Mouse (Mus musculus) intestine, embryonic 16.5 days (tissue): ENCODE measurements around the gene Drc7. TPM values are rescaled to one million over a fixed set of nuclear protein-coding genes. Genes with fewer than 3 reads are reported as not detected.

Experiments
- ATAC-seq: fragments of 200-750 bp; cut with Nextera tagmentation; 2 replicates; pipeline ENCODE4 v1.8.0; 2017; ENCODE audit warnings: moderate TSS enrichment, moderate library complexity
- H3K27ac ChIP-seq: fragments of 300-500 bp; sonication (generic); 2 replicates; pipeline ENCODE4 v1.5.1; 2014; ENCODE audit warnings: mild to moderate bottlenecking, low read length
- H3K27me3 ChIP-seq: fragments of 300-500 bp; sonication (generic); replicated peaks from 2 replicates; pipeline ENCODE4 v1.6.1; 2014; ENCODE audit warnings: low read length, control low read depth, mixed read lengths; ENCODE audit not compliant: control insufficient read depth, insufficient read depth
- H3K36me3 ChIP-seq: fragments of 300-500 bp; sonication (generic); 2 replicates; pipeline ENCODE4 v1.6.1; 2014; ENCODE audit warnings: low read length, control low read depth; ENCODE audit not compliant: control insufficient read depth, insufficient read depth
- H3K4me1 ChIP-seq: fragments of 300-500 bp; sonication (generic); 2 replicates; pipeline ENCODE4 v1.6.1; 2014; ENCODE audit warnings: low read length, control low read depth, mixed read lengths; ENCODE audit not compliant: control insufficient read depth, insufficient read depth
- H3K4me2 ChIP-seq: fragments of 300-500 bp; sonication (generic); 2 replicates; pipeline ENCODE4 v1.6.1; 2014; ENCODE audit warnings: low read depth, low read length, control low read depth
- H3K4me3 ChIP-seq: fragments of 300-500 bp; sonication (generic); 2 replicates; pipeline ENCODE4 v1.5.1; 2014; ENCODE audit warnings: mild to moderate bottlenecking, low read length
- H3K9ac ChIP-seq: fragments of 300-500 bp; sonication (generic); 2 replicates; pipeline ENCODE4 v1.6.1; 2014; ENCODE audit warnings: low read depth, low read length
- H3K9me3 ChIP-seq: fragments of 300-500 bp; sonication (generic); 2 replicates; pipeline ENCODE4 v1.6.1; 2016; ENCODE audit warnings: low read length, control low read depth; ENCODE audit not compliant: control insufficient read depth
- WGBS: fragments of 180-500 bp; shearing (Covaris S2); extraction: QIAGEN DNeasy Blood & Tissue Kit; methylation state at CpG from one replicate; pipeline ENCODE4 v1.1.7; 2014; 5-methylcytosine and 5-hydroxymethylcytosine counted together
- polyA plus RNA-seq: library from polyadenylated mRNA; unstranded; fragments of >200 nt; fragmentation: Nextera tagmentation; extraction: Ambion mirVana; gene quantifications from 2 replicates; pipeline ENCODE4 v1.2.1, GENCODE M21; 2015

Drc7 gene
- polyA plus RNA-seq, 1 experiment from 2014 or later = 0.07 TPM

GRCm38 (mm10) chr8:95080381-95081341, 25.8 kb downstream of the Drc7 start, which contains the start of gene Katnb1:
Katnb1 (plus strand) TSS chr8:95081186.
- peak within 1 kb of the TSS; percentile 77 for H3K9ac ChIP-seq
- no peaks in the 10 kb centered on the region for H3K27me3 ChIP-seq
- H3K4me3 ChIP-seq = peak within 1 kb of the TSS; percentile 74
- H3K36me3 ChIP-seq = no peaks in the 10 kb centered on the region
- H3K27ac ChIP-seq = peak within 1 kb of the TSS; percentile 55
- WGBS = under 1% methylated on average over 47 of the region's 47 CpGs
- H3K4me1 ChIP-seq = peaks cover 14% of the 10 kb centered on the region
- H3K4me2 ChIP-seq = peak within 1 kb of the TSS; percentile 92
- peak; percentile 98 for ATAC-seq
- H3K9me3 ChIP-seq = no peaks in the 10 kb centered on the region

DNA sequence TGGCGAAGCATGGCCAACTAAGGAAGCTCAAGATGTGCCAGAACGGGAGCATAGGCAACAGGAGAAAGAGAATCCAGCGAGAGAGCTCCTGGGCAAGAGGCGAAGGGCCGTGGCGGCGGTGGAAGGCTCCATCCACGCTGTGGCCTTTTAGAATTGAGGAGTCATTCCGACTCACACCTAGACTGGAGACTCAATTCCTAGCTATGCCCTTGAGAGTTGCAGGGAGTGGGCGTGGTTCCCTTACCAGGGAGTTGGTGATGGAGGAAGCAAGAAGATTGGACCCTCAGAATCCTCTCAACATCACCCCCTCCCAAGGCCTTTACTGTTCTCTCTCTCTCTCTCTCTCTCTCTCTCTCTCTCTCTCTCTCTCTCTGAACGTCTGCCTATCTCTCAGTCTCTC, 26.7 kb downstream of the Drc7 start:
- no peaks in the 10 kb centered on the region for H3K9me3 ChIP-seq

DNA sequence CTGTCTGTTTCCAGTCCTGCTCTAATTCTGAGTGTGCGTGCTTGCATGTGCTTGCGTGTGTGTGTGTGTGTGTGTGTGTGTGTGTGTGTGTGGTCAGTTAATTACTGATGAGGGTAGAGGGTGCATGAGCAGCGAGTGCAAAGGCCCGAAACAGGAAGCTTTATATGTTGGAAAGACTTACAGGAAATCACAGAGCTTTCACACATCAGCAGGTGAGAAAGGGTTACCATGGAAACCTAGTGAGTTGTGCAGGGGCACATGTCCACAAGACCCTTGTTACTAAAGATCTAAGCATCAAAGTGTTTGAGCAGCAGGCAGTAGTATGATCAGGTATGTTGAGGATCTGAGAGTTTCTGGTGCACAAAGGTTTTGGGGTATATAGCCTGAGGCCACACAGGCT, 29.4 kb downstream of the Drc7 start:
- ATAC-seq = no peak
- Histone ChIP-seq H3K4me1 (peaks cover 18% of the 10 kb centered on the region), H3K36me3 (0 out of 2 replicates have a peak, but pooled peaks cover 4% of the 10 kb centered on the region), H3K9me3 (no peaks in the 10 kb centered on the region), H3K27me3 (no peaks in the 10 kb centered on the region), H3K9ac (no peak overlapping the region), H3K4me2 (no peak overlapping the region), H3K4me3 (no peak overlapping the region), H3K27ac (no peak overlapping the region)
- WGBS = 88% methylated on average over 4 of the region's 4 CpGs

More for the DNA sequence above, 26.7 kb downstream of the Drc7 start:
- Histone ChIP-seq H3K36me3 (0 out of 2 replicates have a peak, but pooled peaks cover 4% of the 10 kb centered on the region), H3K27me3 (no peaks in the 10 kb centered on the region), H3K9ac (peak overlapping the region; percentile 77), H3K4me3 (peak overlapping the region; percentile 74), H3K4me2 (peak overlapping the region; percentile 92), H3K4me1 (peaks cover 18% of the 10 kb centered on the region), H3K27ac (no peak overlapping the region)
- ATAC-seq = no peak
- 10% methylated on average over 11 of the region's 11 CpGs for WGBS

DNA sequence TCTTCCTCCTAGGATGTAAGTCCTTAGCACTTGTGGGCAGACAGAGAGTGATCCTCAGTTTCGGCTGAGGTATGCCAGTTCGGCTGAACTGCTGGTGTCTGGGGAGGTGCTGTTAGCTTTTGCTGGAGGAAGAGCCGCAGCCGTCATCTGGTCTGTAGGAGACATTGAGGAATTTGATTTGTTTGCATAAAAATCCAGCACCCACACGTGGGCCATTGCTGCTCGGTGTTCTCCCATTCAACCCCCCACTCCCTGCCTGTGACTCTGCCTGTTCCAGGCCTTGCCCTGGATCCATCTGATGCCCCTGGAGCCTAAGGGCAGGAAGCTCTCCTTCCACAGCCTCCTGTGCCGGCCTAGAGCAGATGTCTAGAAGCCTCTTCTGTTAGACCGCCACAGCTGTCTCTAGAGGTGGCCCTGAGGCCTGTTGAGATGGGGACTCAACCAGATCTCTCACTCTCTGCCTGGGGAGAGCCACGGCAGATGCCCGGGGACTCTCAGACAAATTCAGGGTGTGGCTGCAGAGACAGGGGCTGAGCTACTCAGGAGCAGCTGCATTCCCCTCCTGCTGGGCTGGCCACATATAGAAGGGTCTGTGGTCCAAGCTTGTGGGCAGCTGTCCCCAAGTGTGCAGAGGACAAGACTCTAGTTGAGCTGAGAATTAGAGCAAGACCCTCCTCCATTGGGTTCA, 30.0 kb downstream of the Drc7 start:
- Histone ChIP-seq H3K36me3 (0 out of 2 replicates have a peak, but pooled peaks cover 4% of the 10 kb centered on the region), H3K9me3 (no peaks in the 10 kb centered on the region), H3K27me3 (no peaks in the 10 kb centered on the region), H3K9ac (no peak overlapping the region), H3K27ac (no peak overlapping the region), H3K4me1 (peaks cover 18% of the 10 kb centered on the region), H3K4me2 (no peak overlapping the region), H3K4me3 (no peak overlapping the region)
- 78% methylated on average over 10 of the region's 10 CpGs for WGBS
- ATAC-seq = no peak

DNA sequence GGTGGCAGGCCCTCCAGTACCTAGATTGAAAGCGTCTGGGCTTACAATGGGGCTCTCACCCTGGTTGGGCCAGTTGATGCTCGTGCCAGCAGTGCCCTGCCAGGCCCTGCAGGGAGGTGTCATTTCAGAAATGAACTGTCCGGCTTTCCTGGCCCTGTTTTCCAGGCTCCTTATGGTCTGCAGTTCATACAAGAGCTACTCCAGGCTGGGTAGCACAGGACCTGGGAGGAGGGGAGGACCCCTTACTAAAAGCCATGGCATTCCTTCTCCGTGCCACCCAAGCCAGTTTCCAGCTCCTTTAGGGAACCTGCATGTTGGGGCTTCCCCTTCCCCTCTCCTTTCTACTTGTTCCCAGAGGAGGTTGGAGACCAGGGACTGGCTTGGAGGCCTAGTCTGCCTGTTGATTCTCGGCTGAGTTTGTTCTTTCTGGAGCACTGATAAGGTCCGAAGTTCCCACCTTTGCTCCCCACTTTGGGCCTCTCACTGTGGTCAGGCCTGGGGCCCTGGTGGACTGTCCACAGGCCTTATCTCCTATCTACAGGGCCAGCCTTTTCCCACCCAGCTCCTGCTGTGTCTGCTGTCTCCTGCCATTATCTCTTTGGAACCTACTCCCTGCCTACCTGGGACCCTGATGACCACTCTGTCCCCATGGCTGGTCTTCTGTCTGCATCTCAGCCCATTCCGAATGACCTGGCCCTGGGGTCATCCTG, 30.7 kb downstream of the Drc7 start:
- Histone ChIP-seq H3K4me3 (no peak overlapping the region), H3K9ac (no peak overlapping the region), H3K27ac (no peak overlapping the region), H3K27me3 (no peaks in the 10 kb centered on the region), H3K36me3 (0 out of 2 replicates have a peak, but pooled peaks cover 4% of the 10 kb centered on the region), H3K9me3 (no peaks in the 10 kb centered on the region), H3K4me2 (no peak overlapping the region), H3K4me1 (peaks cover 18% of the 10 kb centered on the region)
- 84% methylated on average over 7 of the region's 7 CpGs for WGBS
- no peak for ATAC-seq

GRCm38 (mm10) chr8:95093574-95093973, 38.7 kb downstream of the Drc7 start:
- H3K9ac ChIP-seq = no peak overlapping the region
- ATAC-seq = no peak
- no peaks in the 10 kb centered on the region for H3K27me3 ChIP-seq
- peaks cover 7% of the 10 kb centered on the region; the same call in 1 of the 2 replicates for H3K36me3 ChIP-seq
- no peak overlapping the region for H3K4me2 ChIP-seq
- H3K27ac ChIP-seq = no peak overlapping the region
- H3K9me3 ChIP-seq = no peaks in the 10 kb centered on the region
- H3K4me1 ChIP-seq = no peaks in the 10 kb centered on the region
- WGBS = 78% methylated on average over 4 of the region's 4 CpGs
- H3K4me3 ChIP-seq = no peak overlapping the region

- Histone ChIP-seq H3K4me3 (no peak overlapping the region), H3K9ac (no peak overlapping the region), H3K36me3 (peaks cover 18% of the 10 kb centered on the region), H3K4me1 (no peaks in the 10 kb centered on the region), H3K9me3 (no peaks in the 10 kb centered on the region), H3K4me2 (no peak overlapping the region), H3K27ac (no peak overlapping the region), H3K27me3 (no peaks in the 10 kb centered on the region)
- 21% methylated on average over 5 of the region's 5 CpGs for WGBS
- peak; percentile 68 for ATAC-seq
Measured at GRCm38 (mm10) chr8:95099009-95099408, 44.1 kb downstream of the Drc7 start.

GRCm38 (mm10) chr8:95101972-95102371, 47.1 kb downstream of the Drc7 start:
- H3K4me1 ChIP-seq = no peaks in the 10 kb centered on the region
- ATAC-seq = no peak
- 73% methylated on average over 4 of the region's 4 CpGs for WGBS

GRCm38 (mm10) chr8:95107306-95107705, 52.4 kb downstream of the Drc7 start:
- peaks cover 15% of the 10 kb centered on the region for H3K36me3 ChIP-seq
- H3K27ac ChIP-seq = no peak overlapping the region
- no peaks in the 10 kb centered on the region for H3K9me3 ChIP-seq
- H3K27me3 ChIP-seq = no peaks in the 10 kb centered on the region
- no peak overlapping the region for H3K4me2 ChIP-seq
- 93% methylated on average over 13 of the region's 13 CpGs for WGBS
- no peak overlapping the region for H3K4me3 ChIP-seq
- H3K9ac ChIP-seq = no peak overlapping the region
- ATAC-seq = no peak
- H3K4me1 ChIP-seq = no peaks in the 10 kb centered on the region

More at GRCm38 (mm10) chr8:95101972-95102371, 47.1 kb downstream of the Drc7 start:
- Histone ChIP-seq H3K9me3 (no peaks in the 10 kb centered on the region), H3K36me3 (peaks cover 21% of the 10 kb centered on the region), H3K4me2 (no peak overlapping the region), H3K27me3 (no peaks in the 10 kb centered on the region), H3K4me3 (no peak overlapping the region), H3K9ac (no peak overlapping the region), H3K27ac (no peak overlapping the region)
